Mouse (Mus musculus): ENCODE measurements around the gene Dock9.

DNA sequence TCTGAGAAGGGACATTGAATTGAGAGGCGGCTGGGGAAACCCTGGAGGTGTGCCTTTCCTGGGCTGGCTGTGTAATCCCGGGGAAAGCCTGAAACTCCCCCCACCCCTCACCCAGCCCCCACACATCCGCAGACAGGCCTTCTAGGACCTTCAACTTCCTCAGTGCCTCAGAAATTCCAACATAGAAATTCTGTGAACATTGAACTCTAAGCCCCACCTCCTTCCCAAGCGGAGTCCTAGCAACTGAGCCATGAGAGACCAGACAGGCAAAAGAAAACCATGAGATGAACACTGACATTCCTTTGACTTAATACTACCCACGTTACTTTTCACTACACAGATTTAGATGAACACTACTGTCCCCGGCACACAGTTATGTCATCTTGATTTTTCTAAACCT is 122.1 kb downstream of the Dock9 start:
- TF ChIP-seq CTCF (conservative IDR thresholded peaks at IDR 0.05; ENCODE audit: insufficient read depth, insufficient read length, low read depth, low read length) (no peak), POLR2A (IDR thresholded peaks at IDR 0.05; ENCODE audit: low read depth, low read length) (no peak)
